Mouse (Mus musculus): ENCODE results near the gene Tnrc6c. TPM values are rescaled to one million over a fixed set of nuclear protein-coding genes. Genes with fewer than 3 reads are reported as not detected.

The Tnrc6c gene
- polyA plus RNA-seq, 1 experiment from 2014 or later: 14.1 TPM

DNA sequence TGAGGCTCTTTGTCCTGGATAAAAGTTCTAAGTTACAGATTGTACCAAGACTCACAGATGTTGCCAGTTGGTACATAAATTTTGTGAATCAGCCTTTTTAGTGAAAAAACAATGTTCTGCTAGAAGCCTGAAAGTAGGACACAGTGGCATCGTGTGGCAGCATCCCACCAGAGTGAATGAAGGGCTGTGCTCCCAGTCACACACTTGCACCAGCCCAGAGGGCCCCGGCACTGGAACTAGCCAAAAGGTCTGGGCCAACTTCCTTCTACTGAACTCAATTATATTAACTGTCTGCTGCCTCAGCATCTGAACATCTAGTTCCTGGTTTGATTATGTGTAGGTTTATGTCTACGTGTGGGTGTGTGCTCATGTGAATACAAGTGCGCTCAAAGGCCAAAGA is 72.9 kb downstream of the Tnrc6c start:
- H3K27me3 ChIP-seq (ENCODE audit: low read depth, poor library complexity, severe bottlenecking): no peaks in the 10 kb centered on the region
- WGBS: 92% methylated on average over 4 of the region's 4 CpGs

DNA sequence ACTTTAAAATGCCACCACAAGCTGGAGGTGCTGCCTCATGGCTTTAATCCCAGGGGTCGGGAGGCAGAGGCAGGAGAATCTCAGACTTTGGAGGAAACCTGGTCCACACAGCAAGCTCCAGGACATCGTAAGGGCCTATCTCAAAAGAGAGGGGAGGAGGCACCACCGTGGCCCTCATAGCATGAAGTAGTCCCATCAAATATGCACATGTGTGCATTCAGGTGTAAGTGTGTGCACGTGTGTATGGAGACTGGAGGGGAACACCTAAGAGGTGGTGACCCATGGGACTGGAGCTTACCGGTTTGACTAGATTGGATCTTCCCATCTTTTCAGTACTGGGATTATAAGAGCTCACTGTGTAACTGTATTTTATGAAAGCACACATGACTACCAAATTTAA is 74.2 kb downstream of the Tnrc6c start:
- Histone ChIP-seq H3K27me3 (ENCODE audit: low read depth, poor library complexity, severe bottlenecking) (no peaks in the 10 kb centered on the region), H3K36me3 (peaks cover 26% of the 10 kb centered on the region), H3K4me3 (no peak overlapping the region), H3K27ac (no peak overlapping the region), H3K4me1 (no peaks in the 10 kb centered on the region), H3K9me3 (replicated peaks) (no peaks in the 10 kb centered on the region)
- DNase-seq (ENCODE audit: low spot score): no peak
- WGBS: 89% methylated on average over 5 of the region's 5 CpGs

More for the DNA sequence above, 72.9 kb downstream of the Tnrc6c start:
- no peak for DNase-seq (ENCODE audit: low spot score)
- Histone ChIP-seq H3K36me3 (peaks cover 30% of the 10 kb centered on the region), H3K9me3 (replicated peaks) (no peaks in the 10 kb centered on the region), H3K27ac (no peak overlapping the region), H3K4me1 (no peaks in the 10 kb centered on the region), H3K4me3 (no peak overlapping the region)

DNA sequence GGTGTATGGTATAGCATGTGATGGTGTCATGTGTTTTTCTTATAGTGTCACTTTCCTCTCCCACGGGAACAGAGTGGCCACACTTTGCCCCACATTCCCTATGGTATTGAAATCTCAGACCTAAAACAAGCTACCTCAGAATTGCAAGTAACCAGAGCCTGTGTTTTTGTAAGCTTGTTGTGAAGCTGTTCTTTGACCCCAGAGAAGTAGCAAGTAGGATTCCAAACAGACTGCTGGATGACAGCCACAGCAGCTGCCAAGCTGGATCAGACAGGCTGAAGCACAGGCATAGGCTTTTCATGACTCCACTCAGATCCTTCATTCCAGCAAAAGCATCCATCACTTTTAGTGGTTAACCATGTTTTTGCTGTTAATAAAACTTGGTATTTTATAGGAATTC is 74.8 kb downstream of the Tnrc6c start:
- Histone ChIP-seq H3K27me3 (ENCODE audit: low read depth, poor library complexity, severe bottlenecking) (no peaks in the 10 kb centered on the region), H3K4me3 (no peak overlapping the region), H3K4me1 (no peaks in the 10 kb centered on the region), H3K27ac (no peak overlapping the region), H3K36me3 (peaks cover 26% of the 10 kb centered on the region), H3K9me3 (replicated peaks) (no peaks in the 10 kb centered on the region)
- no peak for DNase-seq (ENCODE audit: low spot score)
- 81% methylated on average over 1 of the region's 1 CpGs for WGBS

DNA sequence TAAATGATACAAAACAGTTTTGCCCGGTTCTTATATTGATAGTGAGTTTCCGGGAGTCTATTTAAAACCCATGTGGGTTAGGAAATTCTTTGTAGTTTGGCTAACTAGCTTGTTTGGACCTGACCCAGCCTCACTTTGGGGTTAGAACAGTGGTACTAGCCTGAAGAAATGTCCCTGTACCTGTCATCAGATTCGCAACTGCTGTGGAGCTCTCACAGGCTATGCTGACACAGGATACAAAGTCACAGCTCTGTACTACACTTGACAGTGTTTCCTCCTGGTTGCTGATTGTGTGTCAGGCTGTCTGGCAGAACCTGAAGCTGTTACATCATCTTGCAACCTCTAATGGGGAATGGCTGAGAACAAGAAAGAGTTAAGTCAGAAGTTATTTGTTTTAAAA is 75.3 kb downstream of the Tnrc6c start:
- H3K36me3 ChIP-seq: peaks cover 26% of the 10 kb centered on the region
- H3K9me3 ChIP-seq (replicated peaks): no peaks in the 10 kb centered on the region
- no peaks in the 10 kb centered on the region for H3K27me3 ChIP-seq (ENCODE audit: low read depth, poor library complexity, severe bottlenecking)
- H3K4me3 ChIP-seq: no peak overlapping the region
- DNase-seq (ENCODE audit: low spot score): no peak
- no peak overlapping the region for H3K27ac ChIP-seq
- H3K4me1 ChIP-seq: no peaks in the 10 kb centered on the region
- 88% methylated on average over 3 of the region's 3 CpGs for WGBS

DNA sequence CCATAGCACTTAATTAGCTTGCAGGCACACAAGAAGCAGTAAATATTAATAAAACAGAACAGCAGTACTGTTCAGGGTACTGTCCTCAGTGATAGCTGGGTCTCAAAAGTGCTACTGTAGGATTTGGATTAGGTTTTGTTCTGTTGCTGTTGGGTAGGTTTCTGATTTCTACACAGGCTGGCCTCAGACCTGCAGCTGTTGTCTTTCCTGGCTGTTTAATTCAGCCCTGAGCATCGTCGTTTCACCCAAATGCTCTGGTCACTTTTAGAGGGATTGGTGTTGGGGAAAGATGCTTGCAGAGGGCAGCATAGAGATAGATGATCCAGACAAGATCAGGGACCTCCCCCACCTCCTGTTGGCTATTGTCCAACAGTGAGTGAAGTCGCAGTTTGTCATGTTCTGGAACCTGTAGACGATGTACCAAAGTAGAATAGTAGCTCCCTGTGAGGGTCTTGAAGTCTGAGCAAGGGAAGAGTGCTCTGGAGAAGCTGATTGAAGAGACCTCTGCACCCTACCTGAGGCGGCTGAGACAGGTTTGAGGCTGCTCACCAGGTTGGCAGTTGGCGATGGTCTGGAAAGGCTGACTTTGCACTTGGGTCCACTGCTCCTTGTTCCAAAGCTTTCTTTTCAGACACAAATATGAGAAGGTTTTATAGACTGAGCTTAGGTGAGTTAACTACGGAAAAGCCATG is 75.9 kb downstream of the Tnrc6c start:
- H3K27ac ChIP-seq: no peak overlapping the region
- no peak for DNase-seq (ENCODE audit: low spot score)
- WGBS: 84% methylated on average over 7 of the region's 7 CpGs
- no peak overlapping the region for H3K4me3 ChIP-seq
- H3K27me3 ChIP-seq (ENCODE audit: low read depth, poor library complexity, severe bottlenecking): no peaks in the 10 kb centered on the region
- peaks cover 29% of the 10 kb centered on the region for H3K36me3 ChIP-seq
- no peaks in the 10 kb centered on the region for H3K4me1 ChIP-seq
- H3K9me3 ChIP-seq (replicated peaks): no peaks in the 10 kb centered on the region

DNA sequence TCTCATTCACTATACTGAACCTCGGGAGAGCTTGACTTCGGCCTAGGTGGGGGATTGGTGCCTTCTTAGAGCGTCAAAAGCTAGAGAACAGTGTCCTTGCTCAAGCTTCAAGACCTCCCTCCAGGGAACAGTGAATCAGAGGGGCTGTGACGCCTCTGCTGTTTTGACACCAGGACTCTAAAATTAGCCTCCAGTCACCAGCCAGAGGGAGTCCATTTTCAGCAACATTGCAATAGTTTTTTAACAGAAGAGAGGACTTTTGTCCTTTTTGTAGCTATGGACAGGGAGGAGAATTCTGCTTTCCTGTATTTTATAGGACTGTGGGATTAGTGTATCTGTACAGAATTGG is 76.4 kb downstream of the Tnrc6c start:
- Histone ChIP-seq H3K36me3 (peaks cover 29% of the 10 kb centered on the region), H3K27ac (no peak overlapping the region), H3K4me3 (no peak overlapping the region), H3K4me1 (no peaks in the 10 kb centered on the region), H3K9me3 (replicated peaks) (no peaks in the 10 kb centered on the region), H3K27me3 (ENCODE audit: low read depth, poor library complexity, severe bottlenecking) (no peaks in the 10 kb centered on the region)
- 73% methylated on average over 4 of the region's 4 CpGs for WGBS
- DNase-seq (ENCODE audit: low spot score): no peak

DNA sequence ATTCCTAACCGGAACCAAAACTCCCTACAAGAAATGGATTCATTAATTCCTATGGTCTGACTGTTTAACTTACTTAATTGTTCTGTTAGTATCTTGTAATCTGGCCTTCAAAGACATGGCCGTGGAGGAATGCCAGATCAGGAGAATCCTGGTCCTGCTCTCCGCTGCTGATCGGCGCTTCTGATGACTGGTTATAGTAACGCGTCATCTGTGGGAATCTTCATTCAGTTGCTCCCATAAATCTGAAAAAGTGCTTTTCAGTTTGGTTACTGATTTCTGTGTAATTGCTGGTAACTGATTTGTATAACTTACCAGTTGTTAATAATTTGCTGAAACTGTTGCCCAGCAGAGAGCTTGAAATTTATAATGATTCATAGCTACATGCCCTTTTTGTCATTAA is 77.4 kb downstream of the Tnrc6c start:
- 93% methylated on average over 7 of the region's 7 CpGs for WGBS
- no peak for DNase-seq (ENCODE audit: low spot score)
- no peak overlapping the region for H3K27ac ChIP-seq
- H3K4me1 ChIP-seq: no peaks in the 10 kb centered on the region
- H3K36me3 ChIP-seq: peaks cover 39% of the 10 kb centered on the region
- no peaks in the 10 kb centered on the region for H3K9me3 ChIP-seq (replicated peaks)
- H3K27me3 ChIP-seq (ENCODE audit: low read depth, poor library complexity, severe bottlenecking): no peaks in the 10 kb centered on the region
- H3K4me3 ChIP-seq: no peak overlapping the region

DNA sequence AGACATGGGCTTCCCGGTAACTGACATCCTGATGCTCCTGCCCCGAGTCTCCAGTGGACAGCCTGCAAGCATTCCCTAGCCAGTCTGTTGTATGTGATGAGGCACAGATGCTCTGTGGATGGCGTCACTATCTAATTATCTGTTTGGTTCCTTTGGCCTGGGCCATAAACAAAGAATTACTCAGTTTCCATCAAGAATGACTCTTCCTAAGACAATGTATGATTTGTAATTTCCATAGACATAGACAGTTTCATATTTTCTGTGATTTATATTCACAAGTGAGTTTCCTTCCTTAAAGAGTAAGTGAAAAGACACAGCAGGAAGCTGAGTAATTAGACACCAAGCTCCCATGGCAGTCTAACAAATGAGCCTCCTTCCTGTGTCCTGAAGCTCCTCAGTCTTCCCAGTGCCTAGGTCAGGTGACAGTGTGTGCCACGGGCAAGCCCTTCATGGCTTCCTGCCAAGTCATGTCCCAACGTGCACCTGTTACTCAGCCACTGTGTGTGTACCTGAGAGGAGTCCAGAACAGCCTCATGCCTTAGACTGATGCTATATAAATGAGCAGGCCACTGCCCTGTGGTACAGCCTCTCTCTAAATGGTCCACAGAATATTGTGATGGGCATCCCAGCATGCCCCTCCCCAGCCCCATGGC is 82.1 kb downstream of the Tnrc6c start:
- Histone ChIP-seq H3K36me3 (peaks cover 86% of the 10 kb centered on the region), H3K4me1 (no peaks in the 10 kb centered on the region), H3K9me3 (replicated peaks) (no peaks in the 10 kb centered on the region), H3K27me3 (ENCODE audit: low read depth, poor library complexity, severe bottlenecking) (no peaks in the 10 kb centered on the region), H3K4me3 (no peak overlapping the region), H3K27ac (no peak overlapping the region)
- 76% methylated on average over 5 of the region's 5 CpGs for WGBS
- no peak for DNase-seq (ENCODE audit: low spot score)

DNA sequence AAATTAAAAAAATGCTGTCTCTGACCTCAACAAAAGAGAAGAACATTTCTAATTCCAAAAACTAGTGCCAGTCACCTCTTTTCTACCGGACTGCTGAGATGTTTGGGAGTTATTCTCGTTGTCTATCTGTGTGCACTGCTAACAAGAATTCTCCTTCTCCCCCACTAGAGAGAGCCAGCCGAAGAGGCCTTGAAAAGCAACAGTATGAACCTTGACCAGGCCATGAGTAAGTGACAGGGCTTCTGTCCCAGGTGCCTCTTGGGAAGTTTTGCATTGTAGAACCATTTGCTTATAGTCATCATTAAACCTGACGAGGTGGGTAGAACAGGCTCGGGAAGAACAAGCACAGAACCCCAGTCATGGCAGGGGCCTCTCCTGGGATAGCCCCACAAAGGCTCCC is 84.0 kb downstream of the Tnrc6c start:
- no peak for DNase-seq (ENCODE audit: low spot score)
- H3K36me3 ChIP-seq: peaks cover 96% of the 10 kb centered on the region
- WGBS: 91% methylated on average over 5 of the region's 5 CpGs
- H3K27me3 ChIP-seq (ENCODE audit: low read depth, poor library complexity, severe bottlenecking): no peaks in the 10 kb centered on the region
- H3K9me3 ChIP-seq (replicated peaks): no peaks in the 10 kb centered on the region
- H3K4me1 ChIP-seq: peaks cover 6% of the 10 kb centered on the region
- no peak overlapping the region for H3K4me3 ChIP-seq
- no peak overlapping the region for H3K27ac ChIP-seq

DNA sequence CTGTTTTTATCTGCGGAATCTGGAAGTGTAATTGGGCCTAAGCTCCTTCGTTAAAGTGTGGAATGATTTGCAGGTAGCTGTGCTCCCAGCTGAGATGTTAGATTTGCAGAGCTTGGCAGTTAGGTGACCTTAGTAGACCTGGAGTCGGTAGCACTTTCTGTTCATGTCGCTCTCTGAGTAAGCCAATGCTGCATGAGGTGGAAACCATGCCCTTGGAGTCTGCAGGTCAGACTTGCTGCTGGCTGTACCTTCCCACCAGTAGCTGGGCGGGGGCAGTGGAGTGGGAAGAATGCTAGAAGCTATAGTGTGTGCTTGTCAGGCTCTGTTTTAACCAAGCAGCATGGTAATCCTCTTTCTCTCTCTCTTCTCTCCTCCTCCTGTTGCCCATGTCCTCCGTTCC is 87.0 kb downstream of the Tnrc6c start:
- H3K27ac ChIP-seq: no peak overlapping the region
- H3K4me3 ChIP-seq: no peak overlapping the region
- H3K4me1 ChIP-seq: peaks cover 14% of the 10 kb centered on the region
- H3K27me3 ChIP-seq (ENCODE audit: low read depth, poor library complexity, severe bottlenecking): no peaks in the 10 kb centered on the region
- peaks cover 100% of the 10 kb centered on the region for H3K36me3 ChIP-seq
- no peaks in the 10 kb centered on the region for H3K9me3 ChIP-seq (replicated peaks)
- WGBS: 89% methylated on average over 6 of the region's 6 CpGs
- no peak for DNase-seq (ENCODE audit: low spot score)

DNA sequence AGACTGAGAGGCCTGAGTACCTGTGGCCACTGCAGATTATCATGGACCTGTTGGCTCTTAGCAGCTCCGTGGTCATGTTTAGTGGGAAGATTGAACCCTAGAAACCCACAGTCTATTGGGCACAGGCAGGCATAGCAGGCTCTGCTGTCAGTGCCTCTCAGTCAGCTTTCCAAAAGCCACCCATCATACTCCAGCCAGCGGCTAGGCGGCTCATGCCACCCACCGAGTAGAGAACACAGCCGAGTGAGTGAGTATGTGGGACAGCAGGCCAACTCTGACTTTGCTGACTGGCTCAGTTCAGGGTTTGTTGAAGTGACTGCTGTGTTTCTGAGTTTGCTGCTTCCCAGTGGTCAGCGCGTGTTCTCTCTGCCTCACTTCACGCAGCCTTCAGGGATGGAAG is 88.2 kb downstream of the Tnrc6c start:
- peaks cover 14% of the 10 kb centered on the region for H3K4me1 ChIP-seq
- DNase-seq (ENCODE audit: low spot score): no peak
- WGBS: 82% methylated on average over 8 of the region's 8 CpGs
- no peak overlapping the region for H3K4me3 ChIP-seq
- H3K27ac ChIP-seq: no peak overlapping the region
- no peaks in the 10 kb centered on the region for H3K27me3 ChIP-seq (ENCODE audit: low read depth, poor library complexity, severe bottlenecking)
- H3K9me3 ChIP-seq (replicated peaks): no peaks in the 10 kb centered on the region
- peaks cover 100% of the 10 kb centered on the region for H3K36me3 ChIP-seq

DNA sequence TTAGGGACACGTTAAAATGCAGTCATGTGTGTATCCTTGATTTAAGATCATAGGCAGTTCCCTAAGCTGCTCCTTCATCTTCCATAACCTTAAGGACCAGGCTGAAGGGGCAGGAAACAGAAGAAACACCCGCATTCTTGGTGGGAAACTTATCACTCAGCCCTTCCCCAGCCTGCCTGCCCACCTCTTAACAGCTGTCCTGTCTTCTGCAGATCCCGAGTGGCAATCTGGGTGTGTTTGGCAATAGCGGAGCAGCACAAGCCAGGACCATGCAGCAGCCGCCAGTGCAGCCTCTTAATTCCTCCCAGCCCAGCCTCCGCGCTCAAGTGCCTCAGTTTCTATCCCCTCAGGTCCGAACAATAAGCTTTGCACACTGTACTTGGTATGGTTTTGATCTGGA is 88.6 kb downstream of the Tnrc6c start:
- no peaks in the 10 kb centered on the region for H3K9me3 ChIP-seq (replicated peaks)
- H3K27ac ChIP-seq: no peak overlapping the region
- no peaks in the 10 kb centered on the region for H3K27me3 ChIP-seq (ENCODE audit: low read depth, poor library complexity, severe bottlenecking)
- no peak for DNase-seq (ENCODE audit: low spot score)
- H3K36me3 ChIP-seq: peaks cover 100% of the 10 kb centered on the region
- peaks cover 14% of the 10 kb centered on the region for H3K4me1 ChIP-seq
- H3K4me3 ChIP-seq: no peak overlapping the region
- WGBS: 86% methylated on average over 8 of the region's 8 CpGs

DNA sequence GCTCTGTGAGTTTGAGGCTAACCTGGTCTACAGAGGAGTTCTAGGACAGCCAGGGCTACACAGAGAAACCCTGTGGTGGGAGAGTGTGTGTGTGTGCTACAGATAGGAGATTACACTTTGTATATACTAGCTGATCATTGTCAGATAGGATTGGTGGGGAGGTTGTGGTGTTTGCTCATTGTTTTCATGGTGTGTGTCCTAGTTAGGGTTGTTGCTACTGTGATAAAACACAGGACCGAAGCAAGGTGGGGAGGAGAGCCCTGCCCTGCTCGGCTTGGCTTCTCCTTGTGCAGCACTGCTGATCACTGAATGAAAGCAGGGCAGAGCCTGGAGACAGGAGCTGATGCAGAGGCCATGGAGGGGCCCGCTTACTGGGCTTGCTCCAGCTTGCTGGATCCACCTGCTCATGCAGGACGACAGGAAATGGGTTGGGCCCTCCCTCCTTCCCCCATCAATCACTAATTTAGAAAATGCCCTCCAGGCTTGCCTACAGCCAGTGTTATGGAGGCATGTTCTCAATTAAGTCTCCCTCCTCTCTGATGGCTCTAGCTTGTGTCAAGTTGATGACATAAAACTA is 89.5 kb downstream of the Tnrc6c start:
- Histone ChIP-seq H3K36me3 (peaks cover 100% of the 10 kb centered on the region), H3K4me1 (peaks cover 14% of the 10 kb centered on the region), H3K4me3 (no peak overlapping the region), H3K9me3 (replicated peaks) (no peaks in the 10 kb centered on the region), H3K27ac (peak overlapping the region; percentile 32; the same call in 1 of the 2 replicates), H3K27me3 (ENCODE audit: low read depth, poor library complexity, severe bottlenecking) (no peaks in the 10 kb centered on the region)
- DNase-seq (ENCODE audit: low spot score): peak; percentile 54
- 47% methylated on average over 4 of the region's 4 CpGs for WGBS

All from limb, embryonic 10.5 days (tissue).